Mouse (Mus musculus) CH12F3 (cell line): ENCODE results near the gene 1110057P08Rik.
"Not testable (repeated sequence)": the region's sequence is repeated elsewhere in the genome, so short reads cannot be mapped to it uniquely, and the experiment has no call there.

ENCODE experiments used
- in situ Hi-C: fragments of 300-500 bp; cut with MboI; formaldehyde crosslinking; loops from 2 replicates; pipeline ENCODE4 v1.14.3; 2020; ENCODE audit warnings: low sequenced_read_pairs

1110057P08Rik gene

GRCm38 (mm10) chr16:89174435-89174834 is at the start of gene 1110057P08Rik:
1110057P08Rik (plus strand) TSS chr16:89174735.
- in situ Hi-C loops, result no loop called here

GRCm38 (mm10) chr16:89140551-89140950 is 34.0 kb upstream of the 1110057P08Rik start, which contains the start of gene Gm6358:
Gm6358 (plus strand) TSS chr16:89140851.
- in situ Hi-C loops, result no loop called here

- in situ Hi-C loops, result no loop called here
Measured at GRCm38 (mm10) chr16:89150786-89151185, 23.7 kb upstream of the 1110057P08Rik start, which contains the start of gene Gm10061. Gm10061 (plus strand) TSS chr16:89151086.

- in situ Hi-C loops, result no loop called here
Measured at GRCm38 (mm10) chr16:89157652-89158051, 16.9 kb upstream of the 1110057P08Rik start, which contains the start of gene Gm9789. Gm9789 (plus strand) TSS chr16:89157952.

GRCm38 (mm10) chr16:89169190-89169589 is 5.3 kb upstream of the 1110057P08Rik start, which contains the start of gene Gm7735:
Gm7735 (plus strand) TSS chr16:89169490.
- in situ Hi-C loops, result not testable (repeated sequence)

- in situ Hi-C loops, result no loop called here
Measured at GRCm38 (mm10) chr16:89188621-89189020, 14.1 kb downstream of the 1110057P08Rik start.

- in situ Hi-C loops, result no loop called here
Measured at GRCm38 (mm10) chr16:89205561-89205960, 31.0 kb downstream of the 1110057P08Rik start, which contains the start of gene Krtap20-2. Krtap20-2 (plus strand) TSS chr16:89205861.
